Mouse (Mus musculus) cortical plate, adult 2 months (tissue): ENCODE results near the gene Spag7.

Experiments used
- CTCF ChIP-seq: fragments of 200-500 bp; IDR thresholded peaks from 2 replicates; pipeline ENCODE4 v1.5.1; 2011; ENCODE audit warnings: mild to moderate bottlenecking, control low read depth, low read length; ENCODE audit not compliant: insufficient read depth; ENCODE audit errors: extremely low read depth
- POLR2A ChIP-seq: fragments of 200-500 bp; IDR thresholded peaks from 2 replicates; pipeline ENCODE4 v1.6.1; 2011; ENCODE audit warnings: mild to moderate bottlenecking, low read length, control low read depth; ENCODE audit not compliant: insufficient read depth; ENCODE audit errors: extremely low read depth

DNA sequence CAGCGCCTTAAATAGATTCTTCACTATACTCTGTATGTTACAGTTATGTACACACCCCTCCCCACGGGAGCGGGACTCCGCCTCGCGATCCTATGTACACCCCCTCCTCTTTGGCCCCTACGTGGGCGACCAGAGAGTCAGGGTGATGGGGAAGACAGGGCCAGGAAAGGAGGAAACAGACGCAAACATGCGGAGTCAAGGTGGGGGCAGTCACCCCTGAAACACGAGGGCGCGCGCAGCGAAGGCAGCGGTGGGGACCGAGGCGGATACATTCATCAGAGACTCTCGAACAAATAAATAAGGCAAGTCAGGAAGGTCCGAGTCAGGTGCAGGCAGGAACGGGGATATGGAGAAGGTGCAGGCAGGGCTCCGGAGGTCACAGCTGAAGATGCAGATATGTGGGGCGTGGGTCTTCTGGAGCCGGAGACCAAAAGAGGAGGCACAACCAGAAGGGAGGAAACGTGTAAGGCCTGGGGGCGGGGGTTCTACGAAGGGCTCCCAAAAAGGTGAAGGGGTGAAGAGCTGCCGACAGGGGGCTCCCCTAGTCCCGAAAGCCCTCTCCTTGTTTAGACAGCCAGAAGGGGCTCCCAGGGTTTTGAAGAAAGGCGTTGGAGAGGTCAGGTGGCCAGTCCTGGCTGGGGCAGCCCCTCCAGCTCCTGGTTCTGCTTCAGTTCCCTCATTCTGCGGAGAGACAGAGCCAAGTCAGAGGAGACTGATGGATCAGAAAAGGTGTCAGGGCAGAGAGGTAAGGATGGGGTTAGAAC is 548 bp upstream of the Spag7 start:
- TF ChIP-seq CTCF (0 out of 2 replicates have a peak, but pooled peaks have one; percentile 18), POLR2A (no peak)
